Mouse (Mus musculus): ENCODE measurements at regions not wholly inside any gene's neighbourhood (a gene's known extent, or its start where the extent isn't known, plus 50 kb on each side); places are given as distances from the start of the nearest gene placed in this dataset.

GRCm38 (mm10) chr17:62546286-62546685 is 334.8 kb downstream of the Efna5 start:
- no peak overlapping the region for H3K4me3 ChIP-seq (ENCODE audit: low read length)
- no peak for ATAC-seq (ENCODE audit: low FRiP score, low TSS enrichment)
- H3K9me3 ChIP-seq (ENCODE audit: control insufficient read depth, low read length), result no peaks in the 10 kb centered on the region
- 82% methylated on average over 7 of the region's 7 CpGs for WGBS
- no peaks in the 10 kb centered on the region for H3K36me3 ChIP-seq (ENCODE audit: control insufficient read depth, insufficient read depth, low read length)
- H3K27ac ChIP-seq (ENCODE audit: low read depth, low read length), result no peak overlapping the region
- no peak overlapping the region for H3K4me2 ChIP-seq (replicated peaks; ENCODE audit: low read depth, low read length)
- no peak overlapping the region for H3K9ac ChIP-seq (ENCODE audit: low read depth, low read length)
- no peaks in the 10 kb centered on the region for H3K4me1 ChIP-seq (ENCODE audit: control insufficient read depth, insufficient read depth, low read length)
- H3K27me3 ChIP-seq (ENCODE audit: control insufficient read depth, insufficient read depth, low read length), result no peaks in the 10 kb centered on the region

- no peak overlapping the region for H3K4me3 ChIP-seq (ENCODE audit: low read length)
- WGBS, result 72% methylated on average over 9 of the region's 9 CpGs
Measured at GRCm38 (mm10) chr17:62545330-62545729, 335.8 kb downstream of the Efna5 start.

GRCm38 (mm10) chr17:62543056-62543975 is 337.8 kb downstream of the Efna5 start:
- H3K9me3 ChIP-seq (ENCODE audit: control insufficient read depth, low read length), result no peaks in the 10 kb centered on the region
- no peaks in the 10 kb centered on the region for H3K27me3 ChIP-seq (ENCODE audit: control insufficient read depth, insufficient read depth, low read length)
- no peaks in the 10 kb centered on the region for H3K4me1 ChIP-seq (ENCODE audit: control insufficient read depth, insufficient read depth, low read length)
- no peak overlapping the region for H3K27ac ChIP-seq (ENCODE audit: low read depth, low read length)
- no peak overlapping the region for H3K4me2 ChIP-seq (replicated peaks; ENCODE audit: low read depth, low read length)
- no peak for ATAC-seq (ENCODE audit: low FRiP score, low TSS enrichment)
- H3K4me3 ChIP-seq (ENCODE audit: low read length), result no peak overlapping the region
- H3K36me3 ChIP-seq (ENCODE audit: control insufficient read depth, insufficient read depth, low read length), result no peaks in the 10 kb centered on the region
- H3K9ac ChIP-seq (ENCODE audit: low read depth, low read length), result no peak overlapping the region
- 79% methylated on average over 18 of the region's 18 CpGs for WGBS

More at GRCm38 (mm10) chr17:62545330-62545729, 335.8 kb downstream of the Efna5 start:
- no peak overlapping the region for H3K4me2 ChIP-seq (replicated peaks; ENCODE audit: low read depth, low read length)
- H3K27ac ChIP-seq (ENCODE audit: low read depth, low read length), result no peak overlapping the region
- no peak overlapping the region for H3K9ac ChIP-seq (ENCODE audit: low read depth, low read length)
- ATAC-seq (ENCODE audit: low FRiP score, low TSS enrichment), result no peak
- H3K9me3 ChIP-seq (ENCODE audit: control insufficient read depth, low read length), result no peaks in the 10 kb centered on the region
- H3K27me3 ChIP-seq (ENCODE audit: control insufficient read depth, insufficient read depth, low read length), result no peaks in the 10 kb centered on the region
- H3K4me1 ChIP-seq (ENCODE audit: control insufficient read depth, insufficient read depth, low read length), result no peaks in the 10 kb centered on the region
- no peaks in the 10 kb centered on the region for H3K36me3 ChIP-seq (ENCODE audit: control insufficient read depth, insufficient read depth, low read length)

- 82% methylated on average over 2 of the region's 2 CpGs for WGBS
- ATAC-seq (ENCODE audit: low FRiP score, low TSS enrichment), result no peak
- Histone ChIP-seq H3K27ac (ENCODE audit: low read depth, low read length) (no peak overlapping the region), H3K27me3 (ENCODE audit: control insufficient read depth, insufficient read depth, low read length) (no peaks in the 10 kb centered on the region), H3K36me3 (ENCODE audit: control insufficient read depth, insufficient read depth, low read length) (no peaks in the 10 kb centered on the region), H3K4me1 (ENCODE audit: control insufficient read depth, insufficient read depth, low read length) (no peaks in the 10 kb centered on the region), H3K4me3 (ENCODE audit: low read length) (no peak overlapping the region), H3K9me3 (ENCODE audit: control insufficient read depth, low read length) (no peaks in the 10 kb centered on the region), H3K4me2 (replicated peaks; ENCODE audit: low read depth, low read length) (no peak overlapping the region), H3K9ac (ENCODE audit: low read depth, low read length) (no peak overlapping the region)
Measured at GRCm38 (mm10) chr17:62529911-62530310, 351.2 kb downstream of the Efna5 start.

GRCm38 (mm10) chr17:62527556-62527955 is 353.6 kb downstream of the Efna5 start:
- 87% methylated on average over 2 of the region's 2 CpGs for WGBS
- H3K4me1 ChIP-seq (ENCODE audit: control insufficient read depth, insufficient read depth, low read length), result no peaks in the 10 kb centered on the region
- H3K9ac ChIP-seq (ENCODE audit: low read depth, low read length), result no peak overlapping the region
- no peak overlapping the region for H3K4me2 ChIP-seq (replicated peaks; ENCODE audit: low read depth, low read length)
- H3K36me3 ChIP-seq (ENCODE audit: control insufficient read depth, insufficient read depth, low read length), result no peaks in the 10 kb centered on the region
- H3K9me3 ChIP-seq (ENCODE audit: control insufficient read depth, low read length), result no peaks in the 10 kb centered on the region
- ATAC-seq (ENCODE audit: low FRiP score, low TSS enrichment), result no peak
- H3K4me3 ChIP-seq (ENCODE audit: low read length), result no peak overlapping the region
- H3K27ac ChIP-seq (ENCODE audit: low read depth, low read length), result no peak overlapping the region
- H3K27me3 ChIP-seq (ENCODE audit: control insufficient read depth, insufficient read depth, low read length), result no peaks in the 10 kb centered on the region

GRCm38 (mm10) chr17:62513635-62514034 is 367.5 kb downstream of the Efna5 start:
- no peak overlapping the region for H3K4me3 ChIP-seq (ENCODE audit: low read length)
- H3K36me3 ChIP-seq (ENCODE audit: control insufficient read depth, insufficient read depth, low read length), result no peaks in the 10 kb centered on the region
- ATAC-seq (ENCODE audit: low FRiP score, low TSS enrichment), result peak; percentile 84
- H3K4me1 ChIP-seq (ENCODE audit: control insufficient read depth, insufficient read depth, low read length), result no peaks in the 10 kb centered on the region; the same call in 1 of the 2 replicates
- H3K4me2 ChIP-seq (replicated peaks; ENCODE audit: low read depth, low read length), result no peak overlapping the region
- H3K9ac ChIP-seq (ENCODE audit: low read depth, low read length), result no peak overlapping the region
- no peaks in the 10 kb centered on the region for H3K9me3 ChIP-seq (ENCODE audit: control insufficient read depth, low read length)
- WGBS, result 16% methylated on average over 3 of the region's 3 CpGs
- no peak overlapping the region for H3K27ac ChIP-seq (ENCODE audit: low read depth, low read length)
- no peaks in the 10 kb centered on the region; the same call in 1 of the 2 replicates for H3K27me3 ChIP-seq (ENCODE audit: control insufficient read depth, insufficient read depth, low read length)

GRCm38 (mm10) chr17:62510184-62510583 is 370.9 kb downstream of the Efna5 start:
- H3K4me3 ChIP-seq (ENCODE audit: low read length), result no peak overlapping the region
- H3K9ac ChIP-seq (ENCODE audit: low read depth, low read length), result no peak overlapping the region
- no peaks in the 10 kb centered on the region for H3K36me3 ChIP-seq (ENCODE audit: control insufficient read depth, insufficient read depth, low read length)
- H3K9me3 ChIP-seq (ENCODE audit: control insufficient read depth, low read length), result no peaks in the 10 kb centered on the region
- H3K27ac ChIP-seq (ENCODE audit: low read depth, low read length), result no peak overlapping the region
- 88% methylated on average over 4 of the region's 4 CpGs for WGBS
- no peaks in the 10 kb centered on the region; the same call in 1 of the 2 replicates for H3K4me1 ChIP-seq (ENCODE audit: control insufficient read depth, insufficient read depth, low read length)
- no peak overlapping the region for H3K4me2 ChIP-seq (replicated peaks; ENCODE audit: low read depth, low read length)
- ATAC-seq (ENCODE audit: low FRiP score, low TSS enrichment), result no peak
- no peaks in the 10 kb centered on the region; the same call in 1 of the 2 replicates for H3K27me3 ChIP-seq (ENCODE audit: control insufficient read depth, insufficient read depth, low read length)

GRCm38 (mm10) chr17:62507766-62508485 is 373.2 kb downstream of the Efna5 start:
- Histone ChIP-seq H3K9ac (ENCODE audit: low read depth, low read length) (no peak overlapping the region), H3K9me3 (ENCODE audit: control insufficient read depth, low read length) (no peaks in the 10 kb centered on the region), H3K4me3 (ENCODE audit: low read length) (no peak overlapping the region), H3K27ac (ENCODE audit: low read depth, low read length) (no peak overlapping the region), H3K36me3 (ENCODE audit: control insufficient read depth, insufficient read depth, low read length) (no peaks in the 10 kb centered on the region), H3K4me2 (replicated peaks; ENCODE audit: low read depth, low read length) (no peak overlapping the region), H3K27me3 (ENCODE audit: control insufficient read depth, insufficient read depth, low read length) (no peaks in the 10 kb centered on the region), H3K4me1 (ENCODE audit: control insufficient read depth, insufficient read depth, low read length) (no peaks in the 10 kb centered on the region; the same call in 1 of the 2 replicates)
- no peak for ATAC-seq (ENCODE audit: low FRiP score, low TSS enrichment)
- 81% methylated on average over 13 of the region's 13 CpGs for WGBS

- Histone ChIP-seq H3K4me2 (replicated peaks; ENCODE audit: low read depth, low read length) (no peak overlapping the region), H3K4me1 (ENCODE audit: control insufficient read depth, insufficient read depth, low read length) (no peaks in the 10 kb centered on the region), H3K36me3 (ENCODE audit: control insufficient read depth, insufficient read depth, low read length) (no peaks in the 10 kb centered on the region), H3K27ac (ENCODE audit: low read depth, low read length) (no peak overlapping the region), H3K9ac (ENCODE audit: low read depth, low read length) (no peak overlapping the region), H3K4me3 (ENCODE audit: low read length) (no peak overlapping the region), H3K27me3 (ENCODE audit: control insufficient read depth, insufficient read depth, low read length) (no peaks in the 10 kb centered on the region), H3K9me3 (ENCODE audit: control insufficient read depth, low read length) (no peaks in the 10 kb centered on the region)
- 48% methylated on average over 6 of the region's 6 CpGs for WGBS
- ATAC-seq (ENCODE audit: low FRiP score, low TSS enrichment), result no peak
Measured at GRCm38 (mm10) chr17:62504691-62505090, 376.4 kb downstream of the Efna5 start.
